Mouse (Mus musculus): ENCODE measurements around the gene Hpca. TPM values are rescaled to one million over a fixed set of nuclear protein-coding genes. Genes with fewer than 3 reads are reported as not detected.
A peak's percentile ranks its signal among the peaks of the same experiment; 100 is the strongest.

Gene Hpca
- total RNA-seq, 2 experiments from 2014 or later = not detected

- peak in 1 of 2 experiments; percentile 45 for DNase-seq
- intact Hi-C loops (cut with DNase I) = no loop called here
Observed at GRCm38 (mm10) chr4:129113083-129113988, 8.5 kb downstream of the Hpca start.

- intact Hi-C loops (cut with DNase I) = no loop called here
- no peak for DNase-seq
Observed at GRCm38 (mm10) chr4:129112231-129112630, 9.6 kb downstream of the Hpca start.

GRCm38 (mm10) chr4:129111350-129111749 is 10.5 kb downstream of the Hpca start:
- intact Hi-C loops (cut with DNase I) = no loop called here
- no peak for DNase-seq

GRCm38 (mm10) chr4:129110804-129111203 is 11.0 kb downstream of the Hpca start:
- no peak for DNase-seq
- intact Hi-C loops (cut with DNase I) = no loop called here

- DNase-seq = no peak
- intact Hi-C loops (cut with DNase I) = no loop called here
Observed at GRCm38 (mm10) chr4:129108624-129109023, 13.2 kb downstream of the Hpca start.

GRCm38 (mm10) chr4:129107348-129107899 is 14.4 kb downstream of the Hpca start:
- no peak for DNase-seq
- intact Hi-C loops (cut with DNase I) = no loop called here

GRCm38 (mm10) chr4:129106073-129106472 is 15.8 kb downstream of the Hpca start:
- intact Hi-C loops (cut with DNase I) = no loop called here
- no peak for DNase-seq

- intact Hi-C loops (cut with DNase I) = no loop called here
- DNase-seq = no peak
Observed at GRCm38 (mm10) chr4:129105356-129105755, 16.5 kb downstream of the Hpca start, which contains the start of gene Tmem54. TSS of gene Tmem54 (plus strand) at chr4:129105548.

GRCm38 (mm10) chr4:129102133-129102829 is 19.6 kb downstream of the Hpca start:
- intact Hi-C loops (cut with DNase I) = no loop called here
- no peak for DNase-seq

GRCm38 (mm10) chr4:129097006-129097405 is 24.8 kb downstream of the Hpca start:
- intact Hi-C loops (cut with DNase I) = no loop called here
- no peak for DNase-seq

- no peak for DNase-seq
- intact Hi-C loops (cut with DNase I) = no loop called here
Observed at GRCm38 (mm10) chr4:129095276-129095675, 26.6 kb downstream of the Hpca start.

- DNase-seq = no peak
- intact Hi-C loops (cut with DNase I) = loop anchor here (2.0 kb wide), 2 partner anchors 117 to 179 kb away; no protein-coding TSS in a partner anchor
Observed at GRCm38 (mm10) chr4:129087850-129088249, 34.0 kb downstream of the Hpca start.

GRCm38 (mm10) chr4:129086078-129086477 is 35.8 kb downstream of the Hpca start:
- DNase-seq = peak; percentile 39 to 55
- intact Hi-C loops (cut with DNase I) = loop anchor here (2.0 kb wide), 2 partner anchors 115 to 177 kb away; no protein-coding TSS in a partner anchor

GRCm38 (mm10) chr4:129084896-129085295 is 36.9 kb downstream of the Hpca start:
- DNase-seq = no peak
- intact Hi-C loops (cut with DNase I) = no loop called here

GRCm38 (mm10) chr4:129082379-129083115 is 39.3 kb downstream of the Hpca start:
- peak; percentile 43 to 47 for DNase-seq
- intact Hi-C loops (cut with DNase I) = no loop called here

GRCm38 (mm10) chr4:129081939-129082338 is 39.9 kb downstream of the Hpca start:
- DNase-seq = no peak

GRCm38 (mm10) chr4:129081512-129081911 is 40.3 kb downstream of the Hpca start:
- intact Hi-C loops (cut with DNase I) = no loop called here
- no peak for DNase-seq

More at GRCm38 (mm10) chr4:129081939-129082338, 39.9 kb downstream of the Hpca start:
- intact Hi-C loops (cut with DNase I) = no loop called here

- intact Hi-C loops (cut with DNase I) = no loop called here
- no peak for DNase-seq
Observed at GRCm38 (mm10) chr4:129081041-129081440, 40.8 kb downstream of the Hpca start.

GRCm38 (mm10) chr4:129079126-129079525 is 42.7 kb downstream of the Hpca start:
- intact Hi-C loops (cut with DNase I) = no loop called here
- DNase-seq = no peak

- DNase-seq = no peak
- intact Hi-C loops (cut with DNase I) = no loop called here
Observed at GRCm38 (mm10) chr4:129068848-129069247, 53.0 kb downstream of the Hpca start.

Measured in gastrocnemius, postnatal 36 days (tissue).